Mouse (Mus musculus): Measurements from ENCODE around the gene Tpx2. TPM values are rescaled to one million over a fixed set of nuclear protein-coding genes. Genes with fewer than 3 reads are reported as not detected.

The Tpx2 gene
- 1.0 TPM for polyA plus RNA-seq (2014; fragmentation: Illumina TruSeq; extraction: RNeasy Lipid Tissue Mini Kit (QIAGEN cat#74804); ENCODE audit: insufficient read depth, low read depth, low replicate concordance)

DNA sequence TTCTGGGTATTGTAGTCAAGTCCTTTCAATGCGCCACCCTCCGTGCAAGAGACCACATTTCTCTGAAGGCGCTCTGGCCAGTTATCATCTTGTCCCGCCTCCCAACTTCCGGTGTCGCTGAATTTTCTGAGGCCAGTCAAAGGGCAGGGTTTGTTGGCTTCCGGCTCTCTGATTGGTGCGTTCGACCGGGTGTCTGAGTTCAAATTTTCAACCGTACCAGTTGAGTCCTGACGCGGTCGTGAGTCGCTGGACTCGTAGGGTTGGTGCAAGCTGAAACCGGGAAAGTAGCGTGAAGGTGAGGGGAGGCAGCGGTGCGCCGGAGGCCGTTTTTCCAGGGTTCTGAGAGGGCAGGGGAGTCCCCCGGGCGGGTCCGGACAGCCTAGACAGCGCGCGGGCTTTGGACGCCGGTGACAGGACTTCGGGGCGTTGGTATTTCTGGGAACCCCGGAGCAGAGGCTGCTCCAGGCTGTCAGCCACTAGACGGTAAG lies at the start of gene Tpx2:
TSS of gene Tpx2 (plus strand) at position 150 of the 488 bp plus-strand sequence.

DNA sequence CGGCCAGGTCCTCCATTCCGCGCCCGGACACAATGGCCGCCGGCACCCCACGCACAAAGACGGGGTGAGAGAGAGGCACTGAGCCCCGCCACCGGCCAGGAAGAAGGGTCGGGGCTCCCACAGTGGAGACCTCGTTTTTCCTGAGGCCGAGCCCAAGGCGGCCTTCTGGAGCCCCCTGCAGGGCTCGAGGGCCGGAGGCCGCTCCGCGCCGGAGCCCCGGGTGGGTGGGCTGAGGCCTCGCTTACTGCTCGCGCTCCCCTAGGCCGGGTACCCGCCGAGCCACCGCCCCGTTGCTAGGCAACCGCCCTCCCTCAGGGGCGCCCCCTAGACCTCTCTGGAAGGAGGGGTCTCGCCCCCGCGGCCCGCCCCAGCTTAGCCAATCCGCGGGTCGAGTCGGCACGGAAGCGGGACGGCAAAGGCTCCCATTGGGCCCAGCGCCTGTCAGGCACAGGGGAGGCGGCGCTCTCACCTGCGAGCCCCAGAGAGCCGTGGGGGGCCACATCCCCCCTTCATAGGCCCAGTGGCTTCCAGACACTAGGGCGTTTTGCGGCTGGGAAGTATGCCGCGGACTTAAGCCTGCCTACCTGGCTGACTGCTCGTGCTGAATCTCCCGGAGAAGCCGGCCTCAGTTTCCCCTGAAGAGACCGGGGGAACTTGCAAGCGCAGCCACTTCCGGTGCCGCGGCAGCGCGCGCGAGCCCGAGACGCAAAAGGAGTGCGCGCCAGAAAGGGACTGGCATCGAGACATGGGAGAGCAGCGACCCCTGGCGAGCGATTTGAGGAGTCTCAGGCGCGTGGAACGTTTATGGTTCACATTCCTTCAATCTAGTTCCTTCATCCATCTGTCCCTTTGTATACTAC lies 16.5 kb upstream of the Tpx2 start, which contains the start of gene Bcl2l1:
TSS of gene Bcl2l1 (minus strand) at position 710 of the 860 bp plus-strand sequence.

DNA sequence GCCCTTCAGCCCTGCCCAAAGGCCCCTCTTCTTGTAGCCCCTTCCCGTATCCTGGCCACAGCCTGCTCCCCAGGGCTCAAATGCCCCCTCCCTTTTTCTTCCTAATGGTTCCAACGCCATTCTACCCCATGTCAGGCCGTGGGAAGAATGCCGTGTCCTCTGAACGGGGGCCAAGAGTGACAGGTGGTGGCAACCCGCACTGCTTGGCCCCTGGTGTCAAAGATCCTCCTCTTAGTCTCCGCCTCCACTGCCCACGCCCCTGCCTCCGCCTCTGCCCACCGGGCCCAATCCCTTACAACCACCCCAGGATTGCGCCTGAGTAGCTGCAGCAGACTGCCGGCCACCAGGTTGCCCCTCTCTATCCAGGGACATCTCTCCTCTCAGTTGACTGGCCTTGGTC lies 63.3 kb downstream of the Tpx2 start, which contains the start of gene Mylk2:
TSS of gene Mylk2 (plus strand) at position 322 of the 400 bp plus-strand sequence.

DNA sequence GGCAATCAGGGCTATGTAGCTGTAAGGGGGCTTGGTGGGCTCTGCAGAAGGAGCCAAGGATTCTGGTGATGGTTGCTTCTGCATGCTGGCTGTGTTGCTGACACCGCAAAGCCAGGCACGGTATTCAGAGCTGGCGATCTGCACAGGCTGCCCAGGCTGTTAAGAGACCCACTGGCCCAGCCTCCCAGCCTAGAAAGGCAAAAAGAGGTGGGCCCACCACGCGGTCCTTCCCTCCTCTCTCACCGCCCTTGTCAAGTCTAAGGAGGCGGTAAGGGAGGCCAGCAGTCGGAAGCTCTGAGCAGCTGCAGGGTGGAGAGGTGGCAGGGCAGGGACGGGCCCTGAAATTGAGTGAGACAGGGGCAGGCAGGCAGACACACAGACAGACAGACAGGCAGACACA lies 85.3 kb downstream of the Tpx2 start, which contains the start of gene Foxs1:
TSS of gene Foxs1 (minus strand) at position 161 of the 400 bp plus-strand sequence.

Other genes starting within 250 kb of the Tpx2 start
- gene Defb45, start 248.6 kb upstream of the Tpx2 start, polyA plus RNA-seq (2014; fragmentation: Illumina TruSeq; extraction: RNeasy Lipid Tissue Mini Kit (QIAGEN cat#74804); ENCODE audit: insufficient read depth, low read depth, low replicate concordance): not detected
- not detected for gene Defb36, start 243.6 kb upstream of the Tpx2 start, polyA plus RNA-seq (2014; fragmentation: Illumina TruSeq; extraction: RNeasy Lipid Tissue Mini Kit (QIAGEN cat#74804); ENCODE audit: insufficient read depth, low read depth, low replicate concordance)
- gene Defb25, start 224.9 kb upstream of the Tpx2 start, polyA plus RNA-seq (2014; fragmentation: Illumina TruSeq; extraction: RNeasy Lipid Tissue Mini Kit (QIAGEN cat#74804); ENCODE audit: insufficient read depth, low read depth, low replicate concordance): 2.9 TPM
- gene Rem1, start 221.0 kb upstream of the Tpx2 start, polyA plus RNA-seq (2014; fragmentation: Illumina TruSeq; extraction: RNeasy Lipid Tissue Mini Kit (QIAGEN cat#74804); ENCODE audit: insufficient read depth, low read depth, low replicate concordance): 10.7 TPM
- gene H13, start 178.5 kb upstream of the Tpx2 start, polyA plus RNA-seq (2014; fragmentation: Illumina TruSeq; extraction: RNeasy Lipid Tissue Mini Kit (QIAGEN cat#74804); ENCODE audit: insufficient read depth, low read depth, low replicate concordance): 64.5 TPM
- 6.4 TPM for gene Mcts2, start 160.9 kb upstream of the Tpx2 start, polyA plus RNA-seq (2014; fragmentation: Illumina TruSeq; extraction: RNeasy Lipid Tissue Mini Kit (QIAGEN cat#74804); ENCODE audit: insufficient read depth, low read depth, low replicate concordance)
- 241 TPM for gene Id1, start 111.7 kb upstream of the Tpx2 start, polyA plus RNA-seq (2014; fragmentation: Illumina TruSeq; extraction: RNeasy Lipid Tissue Mini Kit (QIAGEN cat#74804); ENCODE audit: insufficient read depth, low read depth, low replicate concordance)
- gene Cox4i2, start 93.8 kb upstream of the Tpx2 start, polyA plus RNA-seq (2014; fragmentation: Illumina TruSeq; extraction: RNeasy Lipid Tissue Mini Kit (QIAGEN cat#74804); ENCODE audit: insufficient read depth, low read depth, low replicate concordance): 150 TPM
- gene Bcl2l1, start 16.2 kb upstream of the Tpx2 start, polyA plus RNA-seq (2014; fragmentation: Illumina TruSeq; extraction: RNeasy Lipid Tissue Mini Kit (QIAGEN cat#74804); ENCODE audit: insufficient read depth, low read depth, low replicate concordance): 66.6 TPM
- 0.24 TPM for gene Mylk2, start 63.4 kb downstream of the Tpx2 start, polyA plus RNA-seq (2014; fragmentation: Illumina TruSeq; extraction: RNeasy Lipid Tissue Mini Kit (QIAGEN cat#74804); ENCODE audit: insufficient read depth, low read depth, low replicate concordance)
- gene Foxs1, start 85.2 kb downstream of the Tpx2 start, polyA plus RNA-seq (2014; fragmentation: Illumina TruSeq; extraction: RNeasy Lipid Tissue Mini Kit (QIAGEN cat#74804); ENCODE audit: insufficient read depth, low read depth, low replicate concordance): 5.9 TPM
- not detected for gene Dusp15, start 103.7 kb downstream of the Tpx2 start, polyA plus RNA-seq (2014; fragmentation: Illumina TruSeq; extraction: RNeasy Lipid Tissue Mini Kit (QIAGEN cat#74804); ENCODE audit: insufficient read depth, low read depth, low replicate concordance)
- gene Ttll9, start 114.5 kb downstream of the Tpx2 start, polyA plus RNA-seq (2014; fragmentation: Illumina TruSeq; extraction: RNeasy Lipid Tissue Mini Kit (QIAGEN cat#74804); ENCODE audit: insufficient read depth, low read depth, low replicate concordance): 2.7 TPM
- gene Pdrg1, start 167.5 kb downstream of the Tpx2 start, polyA plus RNA-seq (2014; fragmentation: Illumina TruSeq; extraction: RNeasy Lipid Tissue Mini Kit (QIAGEN cat#74804); ENCODE audit: insufficient read depth, low read depth, low replicate concordance): 90.4 TPM
- not detected for gene Xkr7, start 183.9 kb downstream of the Tpx2 start, polyA plus RNA-seq (2014; fragmentation: Illumina TruSeq; extraction: RNeasy Lipid Tissue Mini Kit (QIAGEN cat#74804); ENCODE audit: insufficient read depth, low read depth, low replicate concordance)
- gene Ccm2l, start 218.0 kb downstream of the Tpx2 start, polyA plus RNA-seq (2014; fragmentation: Illumina TruSeq; extraction: RNeasy Lipid Tissue Mini Kit (QIAGEN cat#74804); ENCODE audit: insufficient read depth, low read depth, low replicate concordance): 20.7 TPM

Measured in lung, adult 10 weeks (tissue).